Mouse (Mus musculus) stomach, embryonic 14.5 days (tissue): ENCODE results near the gene Ocm. TPM values are rescaled to one million over a fixed set of nuclear protein-coding genes. Genes with fewer than 3 reads are reported as not detected.

ENCODE experiments used
- ATAC-seq: fragments of 200-750 bp; cut with Nextera tagmentation; 2 replicates; pipeline ENCODE4 v1.8.0; 2017; ENCODE audit warnings: low read depth, moderate TSS enrichment; ENCODE audit not compliant: insufficient number of reproducible peaks, insufficient read depth, low FRiP score
- H3K27ac ChIP-seq: fragments of 300-500 bp; sonication (generic); 2 replicates; pipeline ENCODE4 v1.5.1; 2014; ENCODE audit warnings: mild to moderate bottlenecking, low read length, moderate library complexity, mixed read lengths
- H3K27me3 ChIP-seq: fragments of 300-500 bp; sonication (generic); 2 replicates; pipeline ENCODE4 v1.6.1; 2014; ENCODE audit warnings: low read length, control low read depth, mixed read lengths; ENCODE audit not compliant: control insufficient read depth, insufficient read depth
- H3K36me3 ChIP-seq: fragments of 300-500 bp; sonication (generic); 2 replicates; pipeline ENCODE4 v1.6.1; 2014; ENCODE audit warnings: mild to moderate bottlenecking, control low read depth, low read length, moderate library complexity, mixed read lengths; ENCODE audit not compliant: control insufficient read depth, insufficient read depth
- H3K4me1 ChIP-seq: fragments of 300-500 bp; sonication (generic); 2 replicates; pipeline ENCODE4 v1.6.1; 2014; ENCODE audit warnings: low read length, control low read depth, mixed read lengths; ENCODE audit not compliant: control insufficient read depth, insufficient read depth
- H3K4me2 ChIP-seq: fragments of 300-500 bp; sonication (generic); replicated peaks from 2 replicates; pipeline ENCODE4 v1.6.1; 2014; ENCODE audit warnings: low read depth, low read length, control low read depth
- H3K4me3 ChIP-seq: fragments of 300-500 bp; sonication (generic); 2 replicates; pipeline ENCODE4 v1.5.1; 2014; ENCODE audit warnings: low read depth, low read length, control low read depth
- H3K9ac ChIP-seq: fragments of 300-500 bp; sonication (generic); replicated peaks from 2 replicates; pipeline ENCODE4 v1.6.1; 2014; ENCODE audit warnings: low read depth, mild to moderate bottlenecking, control low read depth, low read length, moderate library complexity, mixed read lengths
- H3K9me3 ChIP-seq: fragments of 300-500 bp; sonication (generic); 2 replicates; pipeline ENCODE4 v1.6.1; 2016; ENCODE audit warnings: low read depth, low read length, control low read depth; ENCODE audit not compliant: control insufficient read depth
- WGBS: fragments of 180-500 bp; shearing (Covaris S2); extraction: QIAGEN DNeasy Blood & Tissue Kit; methylation state at CpG from one replicate; pipeline ENCODE4 v1.1.7; 2014; 5-methylcytosine and 5-hydroxymethylcytosine counted together
- polyA plus RNA-seq: library from polyadenylated mRNA; unstranded; fragments of >200 nt; fragmentation: Nextera tagmentation; extraction: Ambion mirVana; gene quantifications from 2 replicates; pipeline ENCODE4 v1.2.1, GENCODE M21; 2014

Ocm gene
- polyA plus RNA-seq, 1 experiment from 2014 or later = 0.55 TPM

DNA sequence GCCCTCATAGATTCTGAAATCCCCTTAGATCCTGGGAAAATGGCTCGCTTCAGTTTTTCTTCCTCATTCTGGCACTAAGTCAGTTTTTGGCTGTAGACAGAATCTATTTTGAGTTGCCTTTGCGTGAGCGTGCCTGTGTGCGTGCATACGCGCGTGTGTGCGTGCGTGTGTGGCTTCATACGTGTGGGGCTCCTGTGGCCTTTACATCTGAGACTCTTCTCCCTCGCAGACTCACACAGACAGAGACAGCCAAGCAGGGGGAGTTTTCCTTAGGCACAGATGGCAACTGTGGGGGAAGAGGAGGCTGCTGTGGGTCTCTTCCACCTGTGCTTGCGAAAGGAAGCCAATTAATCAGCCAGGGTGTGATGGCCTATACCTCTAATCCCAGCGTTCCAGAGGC, 20.9 kb upstream of the Ocm start:
- no peak overlapping the region for H3K4me3 ChIP-seq
- no peak for ATAC-seq
- H3K36me3 ChIP-seq = no peaks in the 10 kb centered on the region
- WGBS = 57% methylated on average over 13 of the region's 13 CpGs
- H3K27ac ChIP-seq = no peak overlapping the region
- H3K9ac ChIP-seq = no peak overlapping the region
- no peaks in the 10 kb centered on the region for H3K9me3 ChIP-seq
- no peak overlapping the region for H3K4me2 ChIP-seq
- H3K4me1 ChIP-seq = no peaks in the 10 kb centered on the region
- H3K27me3 ChIP-seq = no peaks in the 10 kb centered on the region

DNA sequence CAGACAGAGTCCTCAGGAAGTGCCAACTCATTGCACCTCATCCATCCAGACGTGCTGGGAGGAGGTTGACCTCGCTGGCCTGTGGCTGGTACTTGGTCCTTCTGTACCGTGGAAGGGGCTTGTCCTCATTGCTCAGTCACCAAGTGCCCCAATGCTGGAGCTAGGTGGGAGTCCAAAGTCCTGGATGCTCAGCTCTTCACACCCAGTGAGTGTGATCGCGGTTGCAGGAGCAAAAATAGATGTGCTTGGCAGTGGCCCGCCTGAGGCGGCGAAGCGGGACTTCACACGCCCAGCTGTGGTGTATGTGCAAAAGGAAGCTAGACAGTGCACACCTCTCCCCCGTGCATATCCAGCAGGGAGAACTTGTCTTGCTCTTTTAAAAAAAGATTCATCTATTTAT, 16.7 kb upstream of the Ocm start:
- 84% methylated on average over 11 of the region's 11 CpGs for WGBS
- Histone ChIP-seq H3K27me3 (no peaks in the 10 kb centered on the region), H3K4me1 (no peaks in the 10 kb centered on the region), H3K27ac (no peak overlapping the region), H3K9me3 (no peaks in the 10 kb centered on the region), H3K36me3 (no peaks in the 10 kb centered on the region), H3K9ac (no peak overlapping the region), H3K4me3 (no peak overlapping the region), H3K4me2 (no peak overlapping the region)
- no peak for ATAC-seq

DNA sequence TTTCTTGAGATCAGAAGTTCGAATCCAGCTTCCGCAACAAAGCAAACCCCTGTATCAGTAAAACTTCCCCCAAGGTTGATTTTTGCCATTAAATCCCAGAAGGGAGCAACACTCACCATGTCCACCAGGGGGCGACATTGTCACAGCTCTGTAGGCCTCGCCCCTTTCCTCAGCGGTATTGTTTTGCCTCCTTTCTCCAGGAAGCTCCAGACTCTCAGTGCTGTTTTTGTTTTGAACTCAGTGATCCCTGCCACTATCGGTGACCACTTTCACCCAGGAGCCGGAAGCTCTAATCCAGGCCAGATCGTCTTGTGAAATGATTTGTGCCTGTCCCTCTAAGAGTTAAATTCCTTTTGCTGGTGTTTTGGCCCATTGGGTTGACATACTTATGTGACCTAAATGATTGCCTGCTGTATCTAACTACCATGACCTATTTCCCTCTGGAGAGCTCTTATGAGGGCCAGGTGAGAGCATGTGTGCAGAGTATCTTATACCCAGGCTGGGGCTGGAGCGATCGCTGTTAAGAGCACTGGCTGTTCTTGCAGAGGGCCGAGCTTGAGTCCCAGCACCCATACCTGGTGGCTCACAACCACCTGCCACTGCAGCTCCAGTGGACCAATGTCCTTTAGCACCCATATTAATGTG, 14.4 kb upstream of the Ocm start:
- no peak overlapping the region for H3K9ac ChIP-seq
- no peak overlapping the region for H3K4me2 ChIP-seq
- H3K9me3 ChIP-seq = no peaks in the 10 kb centered on the region
- H3K27me3 ChIP-seq = no peaks in the 10 kb centered on the region
- no peak overlapping the region for H3K27ac ChIP-seq
- H3K4me3 ChIP-seq = no peak overlapping the region
- no peaks in the 10 kb centered on the region for H3K36me3 ChIP-seq
- WGBS = 50% methylated on average over 11 of the region's 11 CpGs
- H3K4me1 ChIP-seq = no peaks in the 10 kb centered on the region
- ATAC-seq = no peak

DNA sequence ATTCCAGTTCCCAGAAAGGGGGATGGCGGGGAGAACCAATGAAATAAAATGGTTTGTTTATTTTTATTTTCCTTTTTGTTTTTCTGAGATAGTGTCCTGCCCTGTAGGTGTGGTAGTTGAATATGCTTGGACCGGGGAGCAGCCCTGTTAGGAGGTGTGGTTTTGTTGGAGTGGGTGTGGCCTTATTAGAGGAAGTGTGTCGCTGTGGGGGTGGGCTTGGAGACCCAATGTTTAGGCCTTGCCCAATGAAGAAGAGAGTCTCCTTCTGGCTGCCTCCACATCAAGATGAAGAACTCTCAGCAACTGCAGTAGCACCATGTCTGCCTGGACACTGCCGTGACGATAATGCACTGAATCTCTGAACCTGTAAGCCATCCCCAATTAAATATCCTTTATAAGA, 13.4 kb upstream of the Ocm start:
- Histone ChIP-seq H3K9ac (no peak overlapping the region), H3K4me1 (no peaks in the 10 kb centered on the region), H3K27me3 (no peaks in the 10 kb centered on the region), H3K4me3 (no peak overlapping the region), H3K36me3 (no peaks in the 10 kb centered on the region), H3K27ac (no peak overlapping the region), H3K9me3 (no peaks in the 10 kb centered on the region), H3K4me2 (no peak overlapping the region)
- WGBS = 94% methylated on average over 5 of the region's 5 CpGs
- ATAC-seq = no peak

DNA sequence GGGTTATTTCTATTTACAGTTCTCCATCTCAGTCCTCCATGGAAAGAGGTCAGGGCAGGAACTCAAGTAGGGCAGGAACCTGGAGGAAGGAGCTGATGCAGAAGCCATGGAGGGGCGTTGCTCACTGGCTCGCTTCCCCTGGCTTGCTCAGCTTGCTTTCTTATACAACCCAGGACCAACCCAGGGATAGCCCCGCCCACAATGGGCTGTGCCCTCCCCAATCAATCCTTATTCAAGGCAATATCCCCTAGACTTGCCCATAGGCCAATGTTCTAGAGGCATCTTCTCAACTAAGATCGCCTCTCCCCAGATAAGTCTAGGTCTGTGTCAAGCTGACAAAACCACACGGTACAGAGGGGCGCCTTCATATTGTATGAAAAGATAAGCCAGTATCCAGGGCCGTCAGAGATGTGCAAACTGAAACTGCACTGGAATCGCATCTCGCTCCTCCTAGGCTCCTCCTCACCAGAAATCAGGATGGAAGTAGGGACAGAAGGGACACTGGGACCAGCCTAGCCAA, 12.7 kb upstream of the Ocm start:
- Histone ChIP-seq H3K27me3 (no peaks in the 10 kb centered on the region), H3K4me2 (no peak overlapping the region), H3K9ac (no peak overlapping the region), H3K4me3 (no peak overlapping the region), H3K4me1 (no peaks in the 10 kb centered on the region), H3K9me3 (no peaks in the 10 kb centered on the region), H3K36me3 (no peaks in the 10 kb centered on the region), H3K27ac (no peak overlapping the region)
- no peak for ATAC-seq
- WGBS = 75% methylated on average over 9 of the region's 9 CpGs

DNA sequence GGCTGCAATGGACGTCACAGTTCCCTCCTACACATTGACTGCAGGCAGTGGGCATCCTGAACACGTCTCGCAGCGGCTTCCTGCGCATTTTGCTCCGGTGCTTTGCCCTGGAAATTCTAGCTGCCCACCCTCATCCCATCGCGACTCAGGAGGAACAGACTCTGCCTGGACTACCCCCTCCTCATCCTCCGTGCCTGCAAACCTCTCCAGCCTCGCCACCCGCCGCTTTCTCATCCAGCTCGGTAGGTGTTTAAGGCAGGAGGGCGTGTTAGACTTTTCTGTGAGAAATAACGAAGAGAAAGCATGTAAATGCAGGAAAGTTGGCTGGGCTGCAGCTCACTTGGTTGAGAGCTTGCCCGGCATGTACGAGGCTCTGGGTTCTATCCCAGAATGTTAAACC, 10.5 kb upstream of the Ocm start:
- H3K9me3 ChIP-seq = no peaks in the 10 kb centered on the region
- H3K4me2 ChIP-seq = no peak overlapping the region
- 52% methylated on average over 17 of the region's 17 CpGs for WGBS
- no peak overlapping the region for H3K27ac ChIP-seq
- ATAC-seq = no peak
- no peak overlapping the region for H3K4me3 ChIP-seq
- H3K9ac ChIP-seq = no peak overlapping the region
- H3K4me1 ChIP-seq = no peaks in the 10 kb centered on the region
- no peaks in the 10 kb centered on the region for H3K36me3 ChIP-seq
- no peaks in the 10 kb centered on the region for H3K27me3 ChIP-seq

DNA sequence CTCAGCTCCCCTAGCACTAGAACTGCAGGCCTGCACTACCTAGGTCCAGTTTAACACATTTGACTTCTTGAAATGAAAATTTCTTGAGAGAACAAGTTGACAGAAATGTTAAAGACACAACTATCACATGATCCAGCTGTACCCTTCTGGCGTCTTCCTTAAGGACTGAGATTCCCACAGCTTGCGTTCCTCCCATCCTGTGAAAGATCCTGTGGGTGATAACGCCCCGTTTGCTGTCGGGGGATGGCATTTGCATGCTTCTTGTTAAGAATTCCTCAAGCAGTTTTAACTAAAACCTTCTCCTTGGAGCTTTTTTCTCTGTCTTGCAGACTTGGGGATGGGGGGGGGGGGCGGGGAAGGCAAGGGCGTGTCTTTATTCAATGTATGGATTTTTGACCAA, 8.1 kb upstream of the Ocm start:
- H3K9me3 ChIP-seq = no peaks in the 10 kb centered on the region
- H3K27ac ChIP-seq = no peak overlapping the region
- WGBS = 62% methylated on average over 7 of the region's 7 CpGs
- no peak overlapping the region for H3K4me2 ChIP-seq
- H3K27me3 ChIP-seq = no peaks in the 10 kb centered on the region
- no peak overlapping the region for H3K9ac ChIP-seq
- no peaks in the 10 kb centered on the region for H3K4me1 ChIP-seq
- H3K4me3 ChIP-seq = no peak overlapping the region
- no peaks in the 10 kb centered on the region for H3K36me3 ChIP-seq
- ATAC-seq = no peak

DNA sequence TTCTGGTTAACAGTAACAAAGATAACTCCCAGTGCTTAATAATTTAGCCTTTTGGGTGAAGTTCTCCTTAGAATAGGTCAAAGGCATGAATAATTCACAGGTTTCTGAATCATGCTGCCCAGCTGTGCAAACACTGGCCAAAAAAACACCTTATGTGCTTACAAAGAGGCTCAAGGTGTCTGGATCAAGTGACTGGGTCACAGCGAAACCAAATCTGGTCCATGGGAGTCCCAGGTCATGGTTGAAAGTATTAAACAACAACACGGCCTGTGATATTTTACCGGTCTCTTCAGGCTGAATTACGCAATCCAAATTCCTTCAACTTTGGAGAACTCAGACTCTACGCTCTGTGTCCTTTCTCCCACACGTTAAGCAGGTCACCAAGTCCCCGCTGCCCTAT, 6.0 kb upstream of the Ocm start:
- Histone ChIP-seq H3K9me3 (no peaks in the 10 kb centered on the region), H3K27me3 (no peaks in the 10 kb centered on the region), H3K4me2 (no peak overlapping the region), H3K27ac (no peak overlapping the region), H3K4me1 (no peaks in the 10 kb centered on the region), H3K9ac (no peak overlapping the region), H3K4me3 (no peak overlapping the region), H3K36me3 (no peaks in the 10 kb centered on the region)
- 82% methylated on average over 7 of the region's 7 CpGs for WGBS
- no peak for ATAC-seq

DNA sequence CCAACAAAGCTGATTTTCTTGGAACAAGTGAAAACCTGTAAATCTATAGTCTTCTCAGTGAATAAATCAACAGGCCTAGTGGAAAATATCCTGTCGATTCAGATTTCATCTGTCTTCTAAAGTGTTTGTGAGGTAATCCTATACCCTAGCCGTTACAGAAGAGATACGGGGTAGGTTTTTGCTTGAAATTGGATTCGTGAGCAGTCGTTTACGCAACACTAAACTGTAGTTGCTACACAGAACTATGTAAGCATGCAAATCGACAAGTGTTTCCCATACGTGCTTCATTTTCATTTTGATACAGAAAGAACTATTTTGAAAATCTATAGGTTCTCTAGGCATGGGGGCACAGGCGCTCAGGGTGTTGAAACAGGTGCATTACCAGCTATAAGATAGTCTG, 10.6 kb downstream of the Ocm start:
- no peak overlapping the region for H3K4me2 ChIP-seq
- no peaks in the 10 kb centered on the region for H3K9me3 ChIP-seq
- no peaks in the 10 kb centered on the region for H3K4me1 ChIP-seq
- no peaks in the 10 kb centered on the region for H3K27me3 ChIP-seq
- H3K36me3 ChIP-seq = peaks cover 9% of the 10 kb centered on the region
- 91% methylated on average over 9 of the region's 9 CpGs for WGBS
- ATAC-seq = no peak
- H3K4me3 ChIP-seq = no peak overlapping the region
- no peak overlapping the region for H3K9ac ChIP-seq
- H3K27ac ChIP-seq = no peak overlapping the region
